Mouse (Mus musculus) lung, adult 2 months (tissue): ENCODE measurements around the gene Idua.

ENCODE experiments used
- CTCF ChIP-seq: fragments of 200-500 bp; IDR thresholded peaks from 2 replicates; pipeline ENCODE4 v1.5.1; 2011; ENCODE audit warnings: mild to moderate bottlenecking, low read length, control low read depth; ENCODE audit not compliant: insufficient read depth
- POLR2A ChIP-seq: fragments of 200-500 bp; IDR thresholded peaks from 2 replicates; pipeline ENCODE4 v1.6.1; 2011; ENCODE audit warnings: low read depth, mild to moderate bottlenecking, control low read depth, low read length, borderline replicate concordance; ENCODE audit errors: extremely low read depth

DNA sequence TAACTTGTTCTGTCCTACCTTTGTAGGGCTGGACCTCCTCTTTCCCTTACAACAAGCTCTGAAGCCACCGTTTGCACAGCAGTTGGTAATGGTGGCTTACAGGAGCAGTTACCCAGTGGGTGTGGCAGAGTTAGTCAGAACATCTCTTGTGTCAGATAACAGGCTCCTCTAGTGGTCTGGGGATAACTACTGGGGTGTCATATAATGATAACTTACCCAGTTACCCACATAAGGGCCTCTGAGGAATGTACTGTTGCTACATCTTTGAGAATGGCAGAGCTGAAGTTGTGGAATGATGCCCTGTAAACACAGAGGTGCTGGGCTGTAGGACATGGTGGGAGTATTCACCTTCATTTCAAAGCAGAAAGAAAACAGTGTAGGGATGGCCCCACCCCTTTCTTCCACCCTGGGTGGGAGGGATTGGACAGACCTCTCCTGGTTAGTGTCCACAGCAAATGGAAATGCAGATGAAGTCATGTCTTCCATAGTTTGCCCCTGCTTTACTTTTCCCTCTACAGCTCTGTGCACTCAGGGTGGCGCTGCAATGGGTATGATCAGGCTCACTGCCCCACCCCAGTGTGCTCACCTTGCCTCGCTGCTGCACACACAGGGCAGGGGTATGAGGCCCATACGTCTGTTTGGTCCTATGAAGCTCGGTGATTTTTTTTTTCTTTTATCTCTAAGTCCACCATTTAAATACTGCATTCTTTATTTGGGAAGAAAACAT, 16.8 kb downstream of the Idua start:
- TF ChIP-seq CTCF (no peak), POLR2A (no peak)
